Mouse (Mus musculus) cerebellum, postnatal 14 days (tissue): ENCODE measurements at regions not wholly inside any gene's neighbourhood (a gene's known extent, or its start where the extent isn't known, plus 50 kb on each side); places are given as distances from the start of the nearest gene placed in this dataset.

Experiments
- DNase-seq, 2 experiments: peaks; one replicate each; pipeline ENCODE4 v3.0.0; 2021; ENCODE audit warnings: mixed read lengths in 2 of 2

DNA sequence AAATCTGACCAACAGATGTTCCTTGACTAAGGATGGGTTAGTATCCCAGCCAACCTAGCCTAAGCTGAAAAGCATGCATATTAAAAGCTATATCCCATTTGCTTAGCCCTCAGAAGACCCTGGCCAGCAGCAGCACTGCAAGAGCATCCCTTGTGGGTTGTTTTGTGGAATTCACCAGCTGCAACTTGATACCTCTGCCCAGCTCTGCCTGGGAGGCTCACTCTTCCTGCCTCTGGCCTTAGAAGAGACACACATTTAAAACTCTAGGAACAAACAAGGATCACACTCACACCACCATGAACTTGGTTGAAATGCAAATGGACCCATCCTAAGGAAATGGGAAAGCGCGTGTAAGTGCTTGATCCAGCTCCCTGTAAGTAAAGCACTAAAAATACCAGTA lies 107.7 kb upstream of the Arl4c start:
- DNase-seq, result no peak

DNA sequence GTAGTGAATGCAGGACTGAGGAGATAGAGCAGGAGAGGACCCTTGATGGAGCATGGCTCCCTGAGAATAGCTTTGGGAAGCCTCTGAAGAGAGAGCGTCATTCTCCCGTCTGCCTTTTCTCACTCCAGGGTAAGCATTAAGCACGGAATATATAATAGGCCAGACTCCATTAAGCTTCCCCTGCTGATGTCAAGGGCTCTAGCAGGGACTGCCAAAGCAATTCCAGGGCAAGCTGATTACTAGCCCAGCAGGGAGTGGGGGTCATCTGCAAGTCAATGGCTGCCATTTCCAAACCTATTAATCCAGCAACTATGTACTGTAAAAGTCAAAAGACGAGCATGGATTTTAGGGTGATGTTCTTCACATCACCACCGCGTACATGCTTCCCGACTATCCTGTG lies 111.2 kb upstream of the Arl4c start:
- peak; percentile 12 to 14 for DNase-seq

DNA sequence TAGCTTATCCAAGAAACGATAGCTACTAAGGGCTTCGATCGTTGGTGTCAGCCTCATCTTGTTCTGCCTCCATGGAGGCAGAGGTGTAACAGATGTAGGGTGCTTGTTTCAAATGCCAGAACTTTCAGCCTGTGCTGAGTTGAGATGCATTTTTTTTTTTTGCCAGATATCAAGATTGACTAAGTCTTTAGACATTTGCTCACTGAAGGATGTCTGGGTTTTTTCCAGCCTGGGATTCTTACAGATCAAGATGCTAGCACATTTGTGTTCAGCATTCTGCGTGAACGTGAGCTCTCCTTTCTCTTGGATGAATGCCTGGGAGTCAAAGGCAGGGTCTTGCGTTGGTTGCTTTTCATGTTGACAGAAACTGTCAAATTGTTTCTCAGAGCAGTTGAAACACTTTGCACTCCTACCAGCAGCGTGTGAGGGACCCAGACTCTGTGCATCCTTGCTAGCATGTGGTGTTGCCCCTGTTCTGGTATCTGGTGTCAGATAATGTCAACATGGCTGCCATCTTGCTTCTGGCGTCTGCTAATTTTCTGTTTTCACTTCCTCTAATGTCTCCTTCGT lies 114.4 kb upstream of the Arl4c start:
- no peak for DNase-seq

DNA sequence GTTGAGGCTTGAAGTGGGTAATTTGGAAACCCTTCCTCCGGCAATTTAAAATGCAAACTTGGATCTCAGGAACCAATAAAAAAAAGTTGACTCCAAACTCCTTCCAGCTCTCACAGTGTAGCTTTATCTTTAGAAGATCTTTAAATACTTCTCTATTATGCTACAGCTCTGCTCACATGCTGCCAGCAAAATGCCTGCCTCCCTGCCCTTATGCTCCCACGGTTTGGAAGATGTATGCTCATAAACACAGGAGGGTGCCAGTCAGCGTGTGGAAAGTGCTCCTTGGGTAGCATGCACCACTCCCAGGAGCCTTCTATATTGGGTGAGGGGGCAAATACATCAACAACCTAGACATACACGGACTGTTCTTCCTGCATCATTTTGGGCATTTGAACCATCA lies 123.2 kb upstream of the Arl4c start:
- no peak for DNase-seq

DNA sequence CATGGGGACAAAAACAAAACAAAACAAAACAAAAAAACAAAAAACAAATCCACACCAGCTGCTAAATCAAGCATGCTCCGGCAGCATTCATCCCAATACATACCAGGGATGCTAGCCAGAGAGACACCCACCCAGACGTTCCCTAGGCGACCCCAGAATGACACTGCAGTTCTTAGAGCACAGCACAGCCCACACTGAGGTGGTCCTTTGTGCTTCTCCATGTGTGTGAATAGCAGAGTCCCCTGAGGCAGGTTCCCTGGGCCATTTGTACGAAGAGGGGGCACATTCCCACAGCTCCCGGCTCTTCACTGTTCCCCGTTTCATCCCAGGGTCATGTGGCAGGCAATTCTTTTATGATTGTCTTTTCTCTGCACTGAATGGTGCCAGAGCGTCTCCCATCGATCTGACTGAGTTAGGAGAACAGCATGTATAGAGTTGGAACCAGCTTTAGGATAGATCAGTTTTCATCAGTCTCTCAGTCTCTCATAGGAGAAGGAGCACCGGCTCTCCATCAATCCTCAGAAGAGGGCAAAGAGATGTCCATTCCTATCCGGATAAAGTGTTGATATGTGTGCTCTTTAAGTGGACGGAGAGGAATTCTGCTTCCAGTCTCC lies 136.7 kb upstream of the Arl4c start:
- no peak for DNase-seq

DNA sequence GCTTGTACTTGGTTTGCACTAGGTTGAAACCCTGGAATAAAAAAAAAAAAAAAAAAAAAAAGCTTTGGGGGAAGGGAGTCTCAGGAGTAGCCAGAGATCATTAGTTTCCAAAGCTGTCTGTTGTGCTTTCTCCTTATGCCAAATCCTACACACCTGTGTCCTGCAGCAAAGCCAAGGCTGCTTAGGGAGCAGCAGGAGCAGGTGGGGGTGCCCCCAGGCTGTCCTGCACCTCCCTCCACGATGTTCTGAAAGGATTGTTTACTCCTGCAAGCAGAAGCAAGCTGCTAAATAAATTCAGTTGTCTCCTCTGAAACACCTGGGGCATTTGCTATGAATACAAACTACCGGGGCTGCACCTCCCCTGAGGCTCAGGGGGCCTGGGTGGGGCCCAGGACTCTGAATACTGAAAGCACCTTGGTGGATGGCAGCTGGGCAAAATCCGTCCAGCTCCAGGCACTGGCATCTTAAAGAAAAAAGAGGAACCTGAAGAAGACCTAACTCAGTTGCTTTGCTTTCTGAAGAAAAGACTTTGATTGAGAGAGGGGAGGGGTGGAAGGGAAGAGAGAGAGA lies 137.5 kb upstream of the Arl4c start:
- DNase-seq, result peak; percentile 33 to 37

DNA sequence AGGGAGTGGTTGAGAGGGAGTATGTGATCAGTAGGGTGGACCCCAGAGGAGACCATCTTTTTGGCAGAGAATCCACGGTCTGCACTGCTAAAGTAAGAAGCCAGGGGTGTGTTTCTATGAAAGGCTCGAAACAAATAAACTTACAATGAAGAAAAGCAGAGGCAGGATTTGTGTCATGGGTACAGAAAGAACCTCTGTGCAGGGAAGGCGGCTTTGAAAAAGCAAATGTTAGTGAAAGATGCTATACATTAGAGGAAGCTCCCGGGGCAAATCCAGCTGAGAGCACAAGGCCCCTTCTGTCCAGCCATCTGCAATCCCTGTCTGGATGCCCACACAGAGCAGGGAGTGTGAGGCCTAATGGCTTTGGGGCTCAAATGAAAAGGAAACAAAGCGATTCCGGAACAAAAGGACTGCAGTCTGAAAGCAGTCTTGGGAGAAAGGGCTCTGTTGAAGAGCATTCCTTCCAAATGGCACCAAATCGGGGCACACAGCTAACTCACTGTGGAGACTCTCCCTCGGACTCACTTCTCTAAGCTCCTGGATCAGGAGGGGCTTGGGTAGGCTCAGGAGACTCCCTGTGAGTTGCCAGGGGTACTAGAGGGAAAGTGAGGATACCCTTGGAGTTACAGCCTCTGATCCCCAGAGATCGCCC lies 138.1 kb upstream of the Arl4c start:
- DNase-seq, result peak; percentile 33 to 39

DNA sequence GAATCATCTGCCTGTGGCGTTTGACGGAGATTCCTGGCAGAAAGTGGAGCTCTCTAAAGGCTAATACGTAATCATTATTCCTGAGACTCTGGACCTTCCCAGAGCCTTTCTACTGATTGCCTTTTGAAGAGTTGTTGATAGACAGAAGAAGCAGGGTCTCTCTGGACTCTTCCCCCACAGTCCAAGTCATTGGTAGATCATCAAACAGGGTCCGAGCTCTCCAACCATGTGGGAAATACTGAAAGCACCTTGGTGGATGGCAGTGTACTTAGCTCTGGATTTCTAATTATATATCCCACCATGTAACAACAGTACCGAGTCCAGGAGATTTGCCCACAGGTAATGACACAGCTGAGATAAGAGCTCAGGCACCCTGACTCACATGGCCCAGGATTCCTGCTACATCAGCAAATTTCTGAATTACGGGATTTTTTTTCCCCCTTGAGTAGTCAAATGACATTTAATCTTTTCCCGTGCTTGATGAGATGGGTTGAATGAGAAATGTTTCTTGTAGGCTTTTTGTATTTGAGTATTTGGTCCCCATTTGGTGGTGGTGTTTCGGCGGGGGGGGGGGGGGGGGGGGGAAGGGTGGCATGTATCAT lies 139.1 kb upstream of the Arl4c start:
- DNase-seq, result no peak

DNA sequence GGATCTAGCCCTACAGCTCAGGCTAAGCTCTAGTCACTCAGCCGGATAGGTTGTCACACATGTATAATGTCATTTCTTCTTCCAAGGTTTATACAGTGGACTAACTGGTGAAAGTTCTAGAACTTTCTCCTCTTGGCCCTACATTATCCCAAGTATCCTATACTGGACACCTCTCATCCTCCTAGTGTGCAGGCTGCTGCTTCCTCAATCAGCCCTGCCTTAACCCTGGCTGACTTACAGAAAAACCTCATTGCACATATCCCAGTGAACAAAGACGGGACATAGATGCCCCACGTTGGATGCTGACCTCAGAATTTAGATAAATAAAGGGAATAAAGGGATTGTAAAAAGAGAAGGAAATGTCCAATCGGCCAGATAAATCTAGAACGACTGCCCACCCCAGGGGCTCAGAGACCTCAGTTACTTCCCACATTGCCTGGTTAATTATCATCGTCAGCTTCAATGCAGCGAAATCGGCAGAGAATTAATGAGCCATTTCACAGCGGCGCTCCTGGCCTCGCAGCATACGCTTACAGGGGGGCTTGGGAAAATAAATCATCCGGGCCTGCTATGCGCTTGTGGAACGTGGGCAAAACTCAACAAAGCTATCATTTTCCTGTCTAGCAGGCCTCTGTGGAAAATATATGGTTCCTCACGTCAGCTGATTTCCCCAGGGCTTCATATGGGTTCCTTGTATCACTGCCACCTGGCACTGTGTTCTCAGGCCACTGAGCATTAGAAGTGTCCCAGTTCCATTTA lies 145.5 kb upstream of the Arl4c start:
- peak; percentile 61 for DNase-seq

DNA sequence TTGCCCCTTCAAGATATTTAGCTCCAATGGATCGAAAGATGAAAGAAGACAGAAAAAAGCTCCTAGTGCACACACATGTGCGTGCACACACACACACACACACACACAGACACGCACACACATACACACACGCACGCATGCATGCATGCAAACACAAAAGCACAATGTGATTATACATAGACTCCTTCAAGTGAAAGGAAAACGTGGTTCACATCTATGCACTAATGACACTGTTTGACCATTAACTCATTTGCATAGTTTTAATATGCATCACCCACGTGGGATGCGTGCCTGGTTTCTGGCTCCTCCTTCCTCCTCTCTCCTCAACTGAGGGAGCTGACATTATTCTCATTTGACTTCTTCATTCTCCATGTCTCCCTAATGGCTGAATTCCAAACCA lies 146.2 kb upstream of the Arl4c start:
- no peak for DNase-seq

DNA sequence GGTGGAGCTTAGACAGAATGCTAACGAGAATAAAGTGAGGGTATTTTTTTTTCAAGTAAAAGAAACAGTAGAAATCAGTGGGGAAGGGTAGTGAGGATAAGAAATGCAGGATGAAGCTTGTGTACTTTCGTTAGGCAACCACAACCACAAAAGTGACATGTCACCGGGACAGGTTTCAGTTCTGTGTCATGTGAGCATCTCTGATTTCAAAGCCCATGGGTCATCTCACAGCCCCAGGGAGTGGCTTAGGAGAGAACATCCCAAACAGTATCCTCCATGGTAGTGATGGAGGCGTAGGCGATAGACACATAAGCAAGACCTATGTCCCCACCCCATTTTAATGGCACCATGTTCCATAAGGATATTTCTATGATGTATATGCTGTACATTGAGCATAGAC lies 147.4 kb upstream of the Arl4c start:
- peak in 1 of 2 experiments; percentile 0 for DNase-seq

DNA sequence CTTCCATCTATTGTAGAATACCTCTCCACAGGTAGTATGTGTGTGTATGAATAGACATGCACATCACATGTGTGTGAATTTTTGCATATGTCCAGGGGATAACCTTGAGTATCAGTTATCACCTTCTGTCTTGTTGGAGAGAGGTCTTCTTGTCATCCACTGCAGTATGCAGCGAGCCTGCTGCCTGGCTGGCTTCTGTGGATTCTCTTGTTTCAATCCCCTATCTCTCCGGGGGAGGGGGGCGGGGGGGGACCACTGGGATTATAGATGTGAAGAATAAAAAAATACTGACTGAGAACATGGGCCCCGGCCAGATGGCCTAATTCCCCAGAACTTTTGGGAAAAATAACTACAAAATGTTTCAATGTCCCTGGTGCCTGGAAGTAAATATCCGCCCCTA lies 149.9 kb upstream of the Arl4c start:
- no peak for DNase-seq

DNA sequence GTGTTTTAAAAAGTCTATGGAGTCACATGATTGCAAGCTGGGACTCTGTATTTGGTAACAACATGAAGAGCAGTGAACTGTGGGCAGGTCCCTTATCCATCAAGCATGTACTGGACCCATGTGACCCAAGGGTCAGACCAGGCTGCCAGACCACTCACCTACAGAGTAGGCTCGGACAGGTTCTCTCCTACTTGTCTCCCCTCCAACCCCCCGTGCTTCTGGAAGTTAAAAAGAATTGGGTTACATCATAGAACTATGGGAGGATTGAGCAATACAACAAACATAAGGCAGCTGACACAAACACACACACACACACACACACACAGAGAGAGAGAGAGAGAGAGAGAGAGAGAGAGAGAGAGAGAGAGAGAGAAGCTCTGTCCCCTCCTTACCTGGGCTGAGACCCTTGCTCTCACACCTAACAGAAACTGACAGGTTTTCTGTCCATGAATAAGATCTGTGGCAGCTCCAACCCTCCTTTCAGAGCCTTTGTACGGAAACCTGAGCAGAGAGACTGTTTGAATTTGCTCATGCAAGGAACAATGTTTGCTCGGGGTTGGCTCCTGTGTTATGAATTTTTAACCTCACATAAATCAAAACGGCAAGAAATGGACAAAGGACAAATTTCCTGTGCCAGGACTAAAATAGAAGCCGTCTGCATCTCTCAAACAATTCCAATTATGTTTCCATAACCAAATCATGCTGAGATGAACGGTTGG lies 159.0 kb upstream of the Arl4c start:
- no peak for DNase-seq

DNA sequence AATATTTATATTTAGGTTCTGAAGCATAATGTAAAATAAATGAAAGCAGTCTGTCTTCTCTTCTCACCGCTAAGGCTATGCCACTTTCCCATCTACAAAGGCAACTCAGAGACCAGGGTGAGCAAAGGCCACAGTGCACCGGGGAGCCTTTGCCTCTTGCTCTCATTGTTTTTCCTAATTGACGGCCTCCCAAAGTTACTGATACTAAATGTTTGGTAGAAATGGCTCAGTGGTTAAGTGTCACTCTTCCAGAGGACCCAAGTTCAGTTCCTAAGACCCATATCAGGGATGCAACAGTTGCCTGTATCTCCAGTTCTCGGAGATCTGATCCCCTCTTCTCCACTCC lies 159.5 kb upstream of the Arl4c start:
- no peak for DNase-seq

DNA sequence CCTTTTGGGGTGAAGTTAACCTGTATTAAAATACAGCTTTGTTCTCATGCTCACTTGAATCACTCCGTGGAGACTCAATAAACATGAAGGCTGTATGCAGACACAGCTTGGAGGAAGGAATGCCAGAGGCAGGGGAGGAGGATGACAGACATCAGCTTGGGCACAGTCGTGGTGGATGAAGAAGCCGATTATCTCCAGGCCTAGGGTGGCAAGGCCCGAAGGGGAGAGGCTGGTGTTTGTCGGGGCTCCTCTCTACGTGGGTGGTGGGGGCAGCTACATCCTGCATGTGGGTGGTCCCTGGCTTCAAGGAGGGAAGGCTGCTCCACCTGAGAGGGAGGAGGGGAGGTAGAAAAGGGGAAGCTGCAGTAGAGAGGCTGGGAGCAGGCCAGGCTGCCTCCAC lies 163.4 kb upstream of the Arl4c start:
- DNase-seq, result no peak

DNA sequence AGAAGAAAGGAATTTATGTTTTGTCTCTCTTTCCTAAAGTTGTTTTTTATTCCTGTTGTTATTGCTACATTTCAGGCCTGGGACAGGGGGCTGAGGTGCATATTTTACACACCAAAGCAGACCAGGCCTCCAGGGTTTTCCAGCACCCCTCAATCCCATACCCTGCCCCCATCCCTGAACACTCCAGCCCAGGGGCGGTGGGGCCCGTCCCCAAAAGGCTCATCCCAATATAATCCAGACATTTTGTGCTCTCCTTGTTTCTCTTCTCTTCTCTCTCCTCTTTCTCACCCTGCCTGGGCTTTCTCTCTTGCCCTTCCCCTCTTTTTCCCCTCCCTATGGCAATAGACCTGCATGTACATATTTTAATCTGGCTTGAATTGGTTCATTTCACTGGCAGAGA lies 164.6 kb upstream of the Arl4c start:
- DNase-seq, result no peak

DNA sequence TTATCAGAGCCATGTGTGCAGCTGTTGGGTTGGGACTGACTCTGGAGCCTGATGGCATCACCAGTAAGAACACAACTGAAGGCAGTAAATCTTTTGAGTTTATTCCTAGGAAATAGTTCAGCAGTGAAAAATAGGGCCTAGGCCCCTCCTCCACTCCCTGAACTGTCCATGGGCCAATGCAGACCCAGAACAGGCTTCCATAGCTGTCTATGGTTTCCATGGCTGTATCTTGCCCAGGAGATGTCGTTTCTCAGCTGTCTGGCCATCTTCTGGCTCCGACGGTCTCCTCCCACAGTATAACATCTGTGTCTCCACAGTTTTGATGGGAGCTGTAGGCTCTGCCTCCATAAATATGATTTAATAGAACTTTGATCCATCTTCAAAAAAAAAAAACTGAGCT lies 165.1 kb upstream of the Arl4c start:
- no peak for DNase-seq

DNA sequence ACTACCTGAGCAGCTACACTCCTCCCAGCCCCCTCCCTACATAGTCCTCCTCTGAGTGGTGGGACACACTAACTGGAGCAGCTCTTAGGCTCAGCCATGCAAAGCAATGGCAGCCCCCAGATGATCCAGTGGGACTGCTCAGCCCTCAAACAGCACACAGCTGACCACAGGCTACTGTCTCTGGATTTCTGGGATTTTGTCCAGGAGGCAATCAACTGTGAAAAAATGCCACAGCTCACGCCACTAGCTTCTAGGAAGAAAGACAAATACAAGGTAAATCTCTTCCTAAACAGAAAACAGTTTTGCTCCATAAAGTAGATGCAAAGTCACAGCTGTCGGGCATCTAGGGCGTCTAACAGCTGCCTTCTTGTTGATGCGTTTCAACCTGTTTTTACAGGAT lies 167.9 kb upstream of the Arl4c start:
- peak; percentile 75 to 77 for DNase-seq

DNA sequence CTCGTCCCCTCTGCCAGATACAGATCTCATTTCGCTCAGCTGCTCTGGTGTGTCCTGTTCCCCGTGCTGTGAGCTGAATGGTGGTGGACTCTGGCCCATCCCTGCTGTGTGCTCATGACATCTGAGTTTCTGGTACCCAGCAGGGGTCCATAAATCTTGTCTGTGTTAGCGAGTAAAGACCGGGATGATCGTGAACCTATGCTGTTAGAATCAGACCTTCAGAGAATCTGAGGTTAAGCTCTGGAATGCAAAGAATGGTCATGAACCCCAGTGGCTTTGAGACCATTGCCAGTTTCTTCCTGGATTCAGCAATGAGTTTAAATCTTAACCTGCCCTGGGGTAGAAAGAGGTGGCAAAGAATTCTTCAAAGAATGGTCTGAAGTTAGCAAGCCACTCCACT lies 173.3 kb upstream of the Arl4c start:
- DNase-seq, result peak; percentile 31 to 40

DNA sequence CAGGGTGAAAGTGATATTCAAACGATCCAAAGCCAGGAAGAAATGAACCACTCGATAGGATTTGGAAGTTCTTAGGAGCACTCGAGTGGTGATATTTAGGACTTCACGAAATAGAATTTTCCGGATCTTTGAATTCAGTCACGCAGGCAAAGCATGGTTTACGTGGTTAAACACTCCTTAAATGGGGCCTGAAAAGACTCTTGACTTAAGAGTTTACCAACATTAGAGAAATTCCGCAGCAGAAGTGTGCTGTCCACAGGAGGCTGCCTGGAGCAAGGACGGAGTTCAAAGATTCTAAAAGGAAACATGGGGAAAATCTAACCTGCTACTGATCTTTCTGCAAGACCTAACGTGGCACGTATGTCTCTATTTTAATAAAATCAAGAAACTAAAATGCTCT lies 175.4 kb upstream of the Arl4c start:
- DNase-seq, result no peak

DNA sequence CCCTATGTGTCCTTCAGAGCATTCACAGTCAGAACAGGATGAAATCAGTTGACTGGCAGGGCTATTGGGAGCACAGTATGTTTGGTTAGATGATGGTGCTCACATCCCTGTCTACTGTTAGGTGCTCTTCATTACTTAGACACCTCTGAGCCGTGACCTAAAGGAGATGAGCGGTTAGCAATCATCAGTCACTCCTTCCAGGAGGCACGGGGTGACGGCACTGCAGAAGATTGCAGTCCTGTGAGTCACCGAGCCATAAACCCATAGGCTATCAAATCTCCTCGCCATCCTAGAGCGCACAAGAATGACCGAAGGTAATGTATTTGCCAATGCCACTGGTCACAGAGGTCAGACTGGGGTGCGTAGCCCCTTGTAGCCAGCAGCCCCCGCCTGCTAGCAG lies 176.8 kb upstream of the Arl4c start:
- no peak for DNase-seq

DNA sequence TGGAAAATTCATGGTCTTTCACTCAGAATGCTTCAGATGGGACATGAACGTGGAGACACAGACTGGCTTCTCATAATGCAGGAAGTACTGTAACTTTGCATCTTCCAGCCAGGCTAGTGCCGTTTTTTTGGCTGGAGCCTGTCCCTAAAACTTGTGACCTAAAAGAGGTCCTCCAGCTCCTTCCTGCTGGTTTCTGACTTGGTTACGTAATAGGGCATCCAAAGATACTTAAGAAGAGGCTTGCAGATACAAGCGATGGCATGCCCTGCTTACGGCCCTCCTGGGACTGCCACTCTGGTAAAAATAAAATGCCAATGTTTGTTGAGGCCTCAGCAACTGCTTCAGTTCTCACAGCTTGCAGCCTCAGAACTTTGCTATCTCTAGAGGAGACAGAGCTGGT lies 177.3 kb upstream of the Arl4c start:
- no peak for DNase-seq

DNA sequence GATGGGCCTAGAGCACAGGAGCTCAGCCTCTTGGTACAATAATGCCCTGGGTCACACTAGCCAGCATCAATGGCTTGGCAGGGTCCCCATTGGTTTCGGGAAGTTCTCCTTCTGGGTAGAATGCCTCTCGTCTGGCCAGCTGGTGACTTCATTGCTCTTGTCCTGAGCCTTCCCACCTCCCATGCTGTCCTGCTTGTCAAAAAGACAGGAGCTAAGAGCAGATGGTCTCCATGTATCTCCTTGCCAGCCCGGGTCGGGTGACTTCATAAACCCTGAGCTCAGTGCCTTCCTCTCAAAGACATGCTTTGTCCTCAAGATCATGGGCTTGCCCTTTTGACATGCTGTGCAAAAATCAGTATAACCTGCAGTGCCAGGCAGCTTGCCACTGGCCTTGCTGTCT lies 179.2 kb upstream of the Sh3bp4 start:
- peak; percentile 32 to 57 for DNase-seq
